Mouse (Mus musculus) heart, adult 18-20 months (tissue): Measurements from ENCODE around the gene Olfr839-ps1. TPM values are rescaled to one million over a fixed set of nuclear protein-coding genes. Genes with fewer than 3 reads are reported as not detected.

Experiments used
- DNase-seq, 2 experiments: peaks; one replicate each; pipeline ENCODE4 v3.0.0; 2021 to 2022; ENCODE audit warnings: mixed read lengths in 1 of 2
- long read RNA-seq, 2 experiments: library from polyadenylated mRNA; stranded (forward); transcript quantifications; one replicate each; pipeline ENCODE4 v2.0.0; 2021
- total RNA-seq, 2 experiments: library from RNA; stranded (reverse); gene quantifications; 2 replicates each; pipeline ENCODE4 v1.2.3; 2021

Olfr839-ps1 gene
- under 1 TPM in 1 of 2 experiments, not detected in 1; 0.03 TPM for total RNA-seq
- long read RNA-seq, experiment 1: 0 reads
- long read RNA-seq, experiment 2: 0 reads

- DNase-seq: no peak
These were observed at the start of gene Olfr839-ps1 for GRCm38 (mm10) chr9:19177212-19177611. TSS of gene Olfr839-ps1 (minus strand) at chr9:19177312.

- no peak for DNase-seq
These were observed 41.1 kb downstream of the Olfr839-ps1 start, which contains the start of gene Olfr837 for GRCm38 (mm10) chr9:19136017-19136416. TSS of gene Olfr837 (plus strand) at chr9:19136317.

GRCm38 (mm10) chr9:19120082-19120481, 57.0 kb downstream of the Olfr839-ps1 start, which contains the start of gene Olfr836:
TSS of gene Olfr836 (plus strand) at chr9:19120382.
- DNase-seq: no peak

Other genes starting within 250 kb of the Olfr839-ps1 start
- gene Olfr832, start 240.2 kb downstream of the Olfr839-ps1 start, total RNA-seq: not detected
- not detected for gene Olfr834, start 189.3 kb downstream of the Olfr839-ps1 start, total RNA-seq
- gene Olfr835, start 144.6 kb downstream of the Olfr839-ps1 start, total RNA-seq: not detected
- not detected for gene Olfr836, start 56.9 kb downstream of the Olfr839-ps1 start, total RNA-seq
- gene Olfr837, start 41.0 kb downstream of the Olfr839-ps1 start, total RNA-seq: not detected
- not detected for gene Olfr843, start 74.7 kb upstream of the Olfr839-ps1 start, total RNA-seq
- not detected for gene Olfr844, start 139.0 kb upstream of the Olfr839-ps1 start, total RNA-seq
- gene Olfr845, start 159.1 kb upstream of the Olfr839-ps1 start, total RNA-seq: not detected
- gene Olfr846, start 186.7 kb upstream of the Olfr839-ps1 start, total RNA-seq: not detected
- gene Olfr847, start 201.4 kb upstream of the Olfr839-ps1 start, total RNA-seq: not detected